Mouse (Mus musculus) cerebellum, postnatal 4 days (tissue): ENCODE data around the gene Psmb6.
A peak's percentile ranks its signal among the peaks of the same experiment; 100 is the strongest.

ENCODE experiments used
- DNase-seq, 2 experiments: peaks; one replicate each; pipeline ENCODE4 v3.0.0; 2022; ENCODE audit warnings: low spot score in 2 of 2, mixed read lengths in 1 of 2

Gene Psmb6

GRCm38 (mm10) chr11:70525184-70525678, at the start of gene Psmb6:
Psmb6 (plus strand) TSS chr11:70525367.
- DNase-seq = peak; percentile 65 to 85

GRCm38 (mm10) chr11:70485498-70485897, 39.7 kb upstream of the Psmb6 start:
- DNase-seq = no peak

GRCm38 (mm10) chr11:70487816-70488215, 37.4 kb upstream of the Psmb6 start:
- no peak for DNase-seq

- no peak for DNase-seq
These were observed 36.0 kb upstream of the Psmb6 start for GRCm38 (mm10) chr11:70489138-70489537.

GRCm38 (mm10) chr11:70489684-70490083, 35.5 kb upstream of the Psmb6 start:
- no peak for DNase-seq

- no peak for DNase-seq
These were observed 25.3 kb upstream of the Psmb6 start for GRCm38 (mm10) chr11:70499566-70500475.

- no peak for DNase-seq
These were observed 24.7 kb upstream of the Psmb6 start for GRCm38 (mm10) chr11:70500476-70500812.

GRCm38 (mm10) chr11:70502018-70502417, 23.1 kb upstream of the Psmb6 start:
- no peak for DNase-seq

- DNase-seq = no peak
These were observed 20.2 kb upstream of the Psmb6 start, which contains the start of gene Tm4sf5 for GRCm38 (mm10) chr11:70504970-70505369. Tm4sf5 (plus strand) TSS chr11:70505244.

- DNase-seq = peak; percentile 36 to 58
These were observed 18.8 kb upstream of the Psmb6 start for GRCm38 (mm10) chr11:70506385-70506784.

GRCm38 (mm10) chr11:70506962-70507515, 18.1 kb upstream of the Psmb6 start:
- no peak for DNase-seq

GRCm38 (mm10) chr11:70509753-70510564, 15.2 kb upstream of the Psmb6 start:
- DNase-seq = peak in 1 of 2 experiments; percentile 36

- no peak for DNase-seq
These were observed 13.9 kb upstream of the Psmb6 start for GRCm38 (mm10) chr11:70511242-70511641.

GRCm38 (mm10) chr11:70511825-70512224, 13.3 kb upstream of the Psmb6 start:
- DNase-seq = no peak

GRCm38 (mm10) chr11:70512709-70513342, 12.3 kb upstream of the Psmb6 start:
- no peak for DNase-seq

GRCm38 (mm10) chr11:70513520-70513919, 11.6 kb upstream of the Psmb6 start:
- DNase-seq = no peak

- DNase-seq = no peak
These were observed 10.9 kb upstream of the Psmb6 start, which contains the start of gene Vmo1 for GRCm38 (mm10) chr11:70514288-70514687. Vmo1 (minus strand) TSS chr11:70514616.

- peak in 1 of 2 experiments; percentile 33 for DNase-seq
These were observed 8.8 kb upstream of the Psmb6 start for GRCm38 (mm10) chr11:70516352-70516751.

GRCm38 (mm10) chr11:70518436-70518835, 6.7 kb upstream of the Psmb6 start:
- DNase-seq = no peak

GRCm38 (mm10) chr11:70518923-70519322, 6.2 kb upstream of the Psmb6 start, which contains the start of gene Gltpd2:
Gltpd2 (plus strand) TSS chr11:70519196.
- DNase-seq = no peak

- peak in 1 of 2 experiments; percentile 32 for DNase-seq
These were observed 4.9 kb upstream of the Psmb6 start for GRCm38 (mm10) chr11:70520178-70520769.
